Mouse (Mus musculus) neural tube, embryonic 11.5 days (tissue): ENCODE results near the gene Capn13. TPM values are rescaled to one million over a fixed set of nuclear protein-coding genes. Genes with fewer than 3 reads are reported as not detected.
"Not testable (repeated sequence)": the region's sequence is repeated elsewhere in the genome, so short reads cannot be mapped to it uniquely, and the experiment has no call there.

ENCODE experiments used
- ATAC-seq: fragments of 200-750 bp; cut with Nextera tagmentation; 2 replicates; pipeline ENCODE4 v1.8.0; 2017; ENCODE audit warnings: moderate number of reproducible peaks, mild to moderate bottlenecking, moderate TSS enrichment, moderate library complexity; ENCODE audit not compliant: insufficient read depth, low FRiP score, low TSS enrichment
- DNase-seq: peaks from one replicate; pipeline ENCODE4 v3.0.0-alpha.2; 2015; ENCODE audit warnings: low spot score
- H3K27ac ChIP-seq: fragments of 300-500 bp; sonication (generic); 2 replicates; pipeline ENCODE4 v1.5.1; 2014; ENCODE audit warnings: low read depth, mild to moderate bottlenecking, low read length
- H3K27me3 ChIP-seq: fragments of 300-500 bp; sonication (generic); 2 replicates; pipeline ENCODE4 v1.6.1; 2014; ENCODE audit warnings: mild to moderate bottlenecking, low read length, mixed read lengths; ENCODE audit not compliant: control insufficient read depth, insufficient read depth
- H3K36me3 ChIP-seq: fragments of 300-500 bp; sonication (generic); 2 replicates; pipeline ENCODE4 v1.6.1; 2014; ENCODE audit warnings: mild to moderate bottlenecking, low read length, moderate library complexity, mixed read lengths; ENCODE audit not compliant: control insufficient read depth, insufficient read depth
- H3K4me1 ChIP-seq: fragments of 300-500 bp; sonication (generic); 2 replicates; pipeline ENCODE4 v1.6.1; 2014; ENCODE audit warnings: low read length, mixed read lengths; ENCODE audit not compliant: control insufficient read depth, insufficient read depth
- H3K4me2 ChIP-seq: fragments of 300-500 bp; sonication (generic); 2 replicates; pipeline ENCODE4 v1.6.1; 2014; ENCODE audit warnings: low read depth, mild to moderate bottlenecking, moderate library complexity
- H3K4me3 ChIP-seq: fragments of 300-500 bp; sonication (generic); 2 replicates; pipeline ENCODE4 v1.5.1; 2014; ENCODE audit warnings: low read depth, low read length
- H3K9ac ChIP-seq: fragments of 300-500 bp; sonication (generic); 2 replicates; pipeline ENCODE4 v1.6.1; 2014; ENCODE audit warnings: mild to moderate bottlenecking, low read length
- H3K9me3 ChIP-seq: fragments of 300-500 bp; sonication (generic); 2 replicates; pipeline ENCODE4 v1.6.1; 2016; ENCODE audit warnings: low read length; ENCODE audit not compliant: control insufficient read depth
- WGBS: fragments of 180-500 bp; shearing (Covaris S2); extraction: QIAGEN DNeasy Blood & Tissue Kit; methylation state at CpG from one replicate; pipeline ENCODE4 v1.1.7; 2014; 5-methylcytosine and 5-hydroxymethylcytosine counted together
- polyA plus RNA-seq: library from polyadenylated mRNA; unstranded; fragments of >200 nt; fragmentation: Nextera tagmentation; extraction: Ambion mirVana; gene quantifications from 2 replicates; pipeline ENCODE4 v1.2.1, GENCODE M21; 2014

Gene Capn13
- polyA plus RNA-seq, 1 experiment from 2014 or later = 0.15 TPM

DNA sequence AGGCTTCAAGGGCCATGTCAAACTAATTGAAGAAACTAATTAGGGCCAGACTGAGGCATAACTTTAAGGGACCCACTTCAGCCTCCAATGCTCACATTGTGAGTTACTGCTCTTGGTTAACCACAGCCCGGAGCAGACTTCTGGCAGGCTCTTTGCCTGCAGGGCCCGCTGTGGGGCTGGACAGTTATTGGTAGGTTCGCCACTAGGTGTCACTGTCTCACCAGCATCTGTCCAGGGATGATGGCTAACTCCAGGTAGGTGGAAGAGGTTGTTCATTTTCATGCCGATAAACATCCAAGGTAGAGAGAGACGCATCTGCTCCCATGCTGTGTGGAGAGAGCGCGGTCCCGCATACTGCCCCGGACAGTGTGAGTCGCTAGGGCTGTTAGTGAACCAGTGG lies 98.6 kb downstream of the Capn13 start:
- Histone ChIP-seq H3K4me1 (no peaks in the 10 kb centered on the region; the same call in 1 of the 2 replicates), H3K9ac (no peak overlapping the region), H3K27ac (no peak overlapping the region), H3K36me3 (no peaks in the 10 kb centered on the region), H3K4me2 (no peak overlapping the region), H3K4me3 (no peak overlapping the region), H3K9me3 (no peaks in the 10 kb centered on the region), H3K27me3 (no peaks in the 10 kb centered on the region)
- ATAC-seq = peak; percentile 57
- whole genome bisulfite sequencing = 10% methylated on average over 10 of the region's 10 CpGs
- peak; percentile 83 for DNase-seq

DNA sequence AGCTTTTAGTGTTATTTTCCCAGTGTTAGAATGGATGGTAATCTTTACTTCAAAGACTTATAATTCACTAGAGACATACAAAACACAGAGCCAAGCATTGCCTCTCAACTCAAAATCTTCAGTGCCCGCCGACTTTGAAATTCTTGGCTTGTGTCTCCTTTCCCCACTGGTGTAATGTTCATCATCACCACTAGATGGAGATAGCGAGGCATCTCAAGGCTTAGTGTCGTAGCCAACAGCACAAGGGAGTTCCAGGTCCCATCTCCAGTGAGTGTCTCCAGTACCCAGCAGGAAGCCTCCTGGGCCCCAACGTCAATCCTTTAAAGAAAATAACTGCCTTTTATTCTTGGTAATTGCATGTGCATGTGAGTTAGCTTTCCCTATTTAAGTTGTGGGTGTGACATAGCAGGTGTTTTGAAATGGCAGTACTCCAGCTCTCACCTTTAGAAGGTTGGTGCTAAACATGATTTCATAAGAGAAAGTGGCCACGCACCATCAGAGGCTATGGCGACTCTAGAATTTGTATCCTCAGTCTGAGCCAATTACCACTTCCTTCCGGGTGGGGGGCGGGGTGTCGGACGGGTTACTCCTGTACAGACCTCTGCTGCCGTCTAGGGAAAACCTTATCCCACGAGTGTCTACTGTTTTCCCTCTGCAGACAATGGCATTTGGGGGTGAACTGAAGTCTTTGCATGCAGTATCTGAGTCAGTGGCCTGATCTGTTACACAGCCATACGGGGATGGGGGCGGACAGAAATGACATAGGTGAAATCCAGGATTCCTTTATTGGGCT lies 99.2 kb downstream of the Capn13 start:
- Histone ChIP-seq H3K4me1 (no peaks in the 10 kb centered on the region), H3K36me3 (no peaks in the 10 kb centered on the region), H3K9ac (no peak overlapping the region), H3K4me2 (no peak overlapping the region), H3K27ac (no peak overlapping the region), H3K9me3 (no peaks in the 10 kb centered on the region), H3K4me3 (no peak overlapping the region), H3K27me3 (no peaks in the 10 kb centered on the region)
- DNase-seq = peak; percentile 67
- ATAC-seq = no peak
- WGBS = 46% methylated on average over 15 of the region's 15 CpGs

DNA sequence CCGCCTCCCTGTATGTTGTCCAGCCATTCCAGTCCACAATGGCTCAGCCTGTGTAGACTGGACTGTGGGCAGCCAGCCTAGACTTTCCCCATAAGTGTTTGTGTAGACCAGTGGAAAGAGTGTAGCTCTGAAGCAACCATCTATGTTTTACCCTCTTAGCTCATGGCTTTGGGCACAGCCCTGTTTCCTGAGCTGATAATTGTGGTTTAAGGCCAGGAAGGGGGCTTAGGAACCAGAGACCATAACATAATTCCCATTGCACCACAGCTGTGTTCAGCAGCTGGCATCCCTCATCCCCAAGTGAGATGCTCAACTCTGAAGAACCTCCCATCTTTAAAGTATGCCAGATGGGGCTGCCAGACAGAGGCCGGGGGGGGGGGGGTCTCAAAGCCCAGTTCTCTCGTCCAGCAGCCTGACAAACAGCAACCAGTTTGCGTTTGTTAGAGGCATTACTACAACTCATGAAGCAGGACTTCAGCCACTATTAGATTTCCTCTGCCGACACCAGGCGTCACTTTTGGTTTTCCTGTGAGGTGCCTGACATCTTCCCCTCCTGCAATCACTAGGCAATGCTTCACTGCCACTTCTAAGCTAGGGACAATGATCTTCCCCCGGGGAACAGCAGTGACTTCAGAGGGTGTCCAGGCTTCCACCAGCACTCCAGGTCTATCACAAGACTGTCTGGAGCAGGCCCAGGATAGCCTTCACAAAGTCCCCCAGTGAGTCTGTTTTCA lies 100.4 kb downstream of the Capn13 start:
- Histone ChIP-seq H3K9ac (no peak overlapping the region), H3K4me3 (no peak overlapping the region), H3K27me3 (no peaks in the 10 kb centered on the region), H3K4me1 (no peaks in the 10 kb centered on the region), H3K27ac (no peak overlapping the region), H3K4me2 (no peak overlapping the region), H3K36me3 (no peaks in the 10 kb centered on the region), H3K9me3 (no peaks in the 10 kb centered on the region)
- ATAC-seq = no peak
- DNase-seq = no peak
- WGBS = 73% methylated on average over 7 of the region's 7 CpGs

DNA sequence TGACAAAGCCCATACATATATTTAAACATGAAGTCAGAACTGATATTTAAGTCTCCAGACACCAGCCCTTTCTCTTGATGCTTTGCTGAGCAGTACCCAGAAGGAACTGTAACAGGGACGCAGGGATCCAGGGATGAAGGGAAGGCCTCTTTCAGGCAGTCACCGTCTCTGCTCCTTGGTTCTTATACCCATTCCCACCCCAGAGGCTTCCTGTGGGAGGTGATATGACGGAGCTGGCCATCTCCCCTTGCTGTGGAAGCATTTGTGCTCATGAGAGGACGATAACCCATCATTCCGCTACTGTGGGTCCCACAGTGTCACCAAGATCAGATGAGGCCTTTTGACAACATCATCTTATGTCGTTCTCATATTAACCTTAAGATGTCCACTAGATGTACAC lies 101.7 kb downstream of the Capn13 start:
- 89% methylated on average over 6 of the region's 6 CpGs for WGBS
- no peak overlapping the region for H3K4me2 ChIP-seq
- DNase-seq (no peak), ATAC-seq (no peak)
- H3K4me1 ChIP-seq = no peaks in the 10 kb centered on the region
- H3K4me3 ChIP-seq = no peak overlapping the region
- no peak overlapping the region for H3K27ac ChIP-seq
- H3K9ac ChIP-seq = no peak overlapping the region
- no peaks in the 10 kb centered on the region for H3K9me3 ChIP-seq
- H3K27me3 ChIP-seq = no peaks in the 10 kb centered on the region
- no peaks in the 10 kb centered on the region for H3K36me3 ChIP-seq

DNA sequence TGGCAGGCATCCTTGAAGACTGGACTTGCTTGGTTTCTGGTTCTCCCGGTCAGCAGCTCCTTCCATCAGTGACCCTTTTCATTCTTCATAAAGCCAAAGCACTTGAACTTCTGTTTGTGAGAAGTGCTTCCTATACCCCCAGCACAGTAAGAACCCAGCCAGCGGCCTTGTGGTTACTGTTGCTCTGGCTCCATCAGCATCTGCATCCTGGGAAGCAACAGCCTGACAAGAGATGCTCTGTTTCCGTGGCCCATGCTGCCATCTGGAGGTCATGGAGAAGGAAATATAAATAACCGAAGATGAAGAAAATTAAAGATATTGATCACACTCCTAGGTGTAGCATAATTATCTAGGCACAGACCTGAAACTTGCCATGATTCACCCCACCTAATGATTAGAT lies 103.8 kb downstream of the Capn13 start:
- Histone ChIP-seq H3K27ac (no peak overlapping the region), H3K9me3 (no peaks in the 10 kb centered on the region), H3K9ac (no peak overlapping the region), H3K36me3 (no peaks in the 10 kb centered on the region), H3K4me1 (no peaks in the 10 kb centered on the region), H3K4me3 (no peak overlapping the region), H3K4me2 (no peak overlapping the region), H3K27me3 (no peaks in the 10 kb centered on the region)
- ATAC-seq = no peak
- DNase-seq = peak; percentile 70
- WGBS = 53% methylated on average over 4 of the region's 4 CpGs

DNA sequence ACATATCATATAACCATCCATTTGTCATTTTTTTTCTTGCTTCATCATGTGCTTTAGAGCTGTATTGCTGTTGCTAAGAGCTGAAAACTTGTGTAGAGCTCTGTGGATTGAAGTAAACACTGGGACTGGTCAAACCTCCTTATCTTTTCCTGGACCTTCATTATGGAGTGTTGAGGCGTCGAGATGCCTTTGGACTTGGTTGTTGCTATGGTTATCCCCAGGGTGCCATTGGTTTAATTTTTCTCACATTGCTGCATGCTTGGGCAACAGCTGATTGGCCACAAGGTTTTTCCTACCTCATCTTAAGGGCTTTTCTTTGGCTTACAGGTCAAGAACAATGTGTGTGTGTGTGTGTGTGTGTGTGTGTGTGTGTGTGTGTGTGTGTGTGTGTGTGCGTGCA lies 107.4 kb downstream of the Capn13 start:
- no peak overlapping the region for H3K4me3 ChIP-seq
- DNase-seq (no peak), ATAC-seq (no peak)
- no peaks in the 10 kb centered on the region for H3K9me3 ChIP-seq
- no peak overlapping the region for H3K27ac ChIP-seq
- H3K4me2 ChIP-seq = no peak overlapping the region
- H3K27me3 ChIP-seq = no peaks in the 10 kb centered on the region
- no peak overlapping the region for H3K9ac ChIP-seq
- WGBS = 80% methylated on average over 3 of the region's 3 CpGs
- H3K36me3 ChIP-seq = no peaks in the 10 kb centered on the region
- no peaks in the 10 kb centered on the region for H3K4me1 ChIP-seq

DNA sequence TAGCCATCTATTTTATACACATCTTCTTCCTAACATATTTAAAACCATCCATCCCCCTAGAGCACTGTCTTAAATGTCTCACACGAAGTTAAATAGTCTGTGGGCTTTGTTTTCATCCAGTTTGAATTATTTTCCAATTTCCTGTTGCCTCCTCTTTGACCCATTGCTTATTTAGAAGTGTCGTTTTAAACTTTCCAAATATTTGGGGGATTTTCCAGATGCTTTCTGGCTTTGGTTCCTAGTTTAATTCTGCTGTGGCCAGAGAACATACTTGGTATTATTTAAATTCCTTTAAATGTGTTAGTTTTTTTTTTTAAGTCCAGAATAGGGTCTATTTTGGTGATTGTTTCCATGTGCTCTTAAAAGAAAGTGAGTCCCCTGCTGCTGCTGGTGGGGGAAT lies 116.4 kb downstream of the Capn13 start:
- ATAC-seq (no peak), DNase-seq (no peak)
- Histone ChIP-seq H3K27me3 (no peaks in the 10 kb centered on the region), H3K9me3 (no peaks in the 10 kb centered on the region), H3K4me3 (no peak overlapping the region), H3K36me3 (no peaks in the 10 kb centered on the region), H3K9ac (no peak overlapping the region), H3K4me1 (no peaks in the 10 kb centered on the region), H3K4me2 (no peak overlapping the region), H3K27ac (no peak overlapping the region)
- WGBS = 66% methylated on average over 2 of the region's 2 CpGs

DNA sequence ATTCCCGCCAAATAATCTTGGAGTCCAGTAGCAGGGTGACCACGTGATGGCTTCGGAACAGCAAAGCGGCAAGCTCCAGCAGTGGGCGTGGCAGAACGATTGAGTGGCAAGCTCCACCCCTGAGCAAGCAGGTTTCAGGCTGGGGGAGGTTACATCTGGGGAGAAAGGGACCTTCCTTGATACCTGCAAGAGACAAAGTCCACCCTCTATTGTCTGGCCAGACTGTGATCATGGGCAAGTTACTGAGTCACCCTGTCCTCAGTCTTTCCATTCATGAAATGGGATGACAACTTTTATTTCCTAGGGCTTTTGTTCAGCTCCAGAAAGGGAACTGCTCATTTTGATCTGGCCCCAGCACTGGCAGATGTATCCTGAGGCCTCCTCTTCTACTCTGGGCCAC lies 118.0 kb downstream of the Capn13 start:
- H3K9me3 ChIP-seq, H3K4me2 ChIP-seq, H3K27me3 ChIP-seq, H3K4me1 ChIP-seq, ATAC-seq, H3K9ac ChIP-seq, DNase-seq, H3K36me3 ChIP-seq, H3K4me3 ChIP-seq, H3K27ac ChIP-seq: not testable (repeated sequence)
- 53% methylated on average over 6 of the region's 6 CpGs for WGBS

DNA sequence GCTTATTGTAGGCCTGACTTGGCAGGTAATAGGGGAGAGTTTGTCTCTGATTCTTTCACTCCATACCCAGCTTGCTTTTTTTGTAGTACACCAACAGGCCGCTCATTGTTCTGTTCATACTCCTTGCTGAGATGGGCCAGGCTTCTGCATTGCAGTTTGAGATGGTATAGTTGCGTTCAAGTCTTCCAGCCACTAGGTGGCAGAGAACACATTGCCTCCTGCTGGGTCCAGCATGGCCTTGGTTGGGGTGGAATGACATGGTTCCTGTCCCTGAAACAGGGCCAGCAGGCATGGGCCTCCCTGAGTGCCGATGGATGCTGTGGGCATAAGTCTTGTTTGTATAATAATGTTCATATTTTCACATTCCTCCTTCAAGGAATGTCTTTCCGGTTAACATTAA lies 122.9 kb downstream of the Capn13 start:
- no peak overlapping the region for H3K4me3 ChIP-seq
- H3K27me3 ChIP-seq = no peaks in the 10 kb centered on the region
- no peaks in the 10 kb centered on the region for H3K36me3 ChIP-seq
- H3K9me3 ChIP-seq = no peaks in the 10 kb centered on the region
- no peak overlapping the region for H3K4me2 ChIP-seq
- H3K9ac ChIP-seq = no peak overlapping the region
- WGBS = 95% methylated on average over 4 of the region's 4 CpGs
- DNase-seq (no peak), ATAC-seq (no peak)
- H3K27ac ChIP-seq = no peak overlapping the region
- no peaks in the 10 kb centered on the region for H3K4me1 ChIP-seq
